Mouse (Mus musculus) cerebellum, adult 2 months (tissue): Measurements from ENCODE around the gene Srms. TPM values are rescaled to one million over a fixed set of nuclear protein-coding genes. Genes with fewer than 3 reads are reported as not detected.
"Not testable (repeated sequence)": the region's sequence is repeated elsewhere in the genome, so short reads cannot be mapped to it uniquely, and the experiment has no call there.

ENCODE experiments used
- DNase-seq, 2 experiments: peaks; one replicate each; pipeline ENCODE4 v3.0.0; 2021
- H3K27ac ChIP-seq: fragments of 200-500 bp; 2 replicates; pipeline ENCODE4 v1.5.1; 2012; ENCODE audit warnings: low read length, control low read depth, inconsistent platforms; ENCODE audit not compliant: insufficient read depth
- H3K27me3 ChIP-seq: fragments of 200-500 bp; 2 replicates; pipeline ENCODE4 v1.6.1; 2012; ENCODE audit warnings: inconsistent platforms, mild to moderate bottlenecking, low read length, moderate library complexity; ENCODE audit not compliant: control insufficient read depth, insufficient read depth
- H3K4me1 ChIP-seq: fragments of 200-500 bp; 2 replicates; pipeline ENCODE4 v1.6.1; 2011; ENCODE audit warnings: low read length; ENCODE audit not compliant: control insufficient read depth, insufficient read depth
- H3K4me3 ChIP-seq: fragments of 200-500 bp; replicated peaks from 2 replicates; pipeline ENCODE3; 2011; ENCODE audit warnings: mild to moderate bottlenecking, low read depth, low read length, control low read depth; ENCODE audit not compliant: insufficient read depth
- CTCF ChIP-seq: fragments of 200-500 bp; IDR thresholded peaks from 2 replicates; pipeline ENCODE4 v1.5.1; 2011; ENCODE audit warnings: low read depth, mild to moderate bottlenecking, control low read depth, low read length, moderate library complexity, borderline replicate concordance; ENCODE audit not compliant: insufficient read depth
- POLR2A ChIP-seq: fragments of 200-500 bp; IDR thresholded peaks from 2 replicates; pipeline ENCODE4 v1.6.1; 2011; ENCODE audit warnings: low read length, control low read depth, borderline replicate concordance; ENCODE audit not compliant: insufficient read depth
- WGBS: fragments of 180-500 bp; shearing (Covaris S2); methylation state at CpG from one replicate; pipeline ENCODE4 v1.1.7; 2018; 5-methylcytosine and 5-hydroxymethylcytosine counted together
- polyA plus RNA-seq: library from polyadenylated mRNA; depleted of rRNA; stranded (reverse); fragments of >200 nt; gene quantifications from 2 replicates; pipeline ENCODE4 v1.2.3, GENCODE M21; 2012

Srms gene
- polyA plus RNA-seq, 1 experiment: 0.46 TPM

DNA sequence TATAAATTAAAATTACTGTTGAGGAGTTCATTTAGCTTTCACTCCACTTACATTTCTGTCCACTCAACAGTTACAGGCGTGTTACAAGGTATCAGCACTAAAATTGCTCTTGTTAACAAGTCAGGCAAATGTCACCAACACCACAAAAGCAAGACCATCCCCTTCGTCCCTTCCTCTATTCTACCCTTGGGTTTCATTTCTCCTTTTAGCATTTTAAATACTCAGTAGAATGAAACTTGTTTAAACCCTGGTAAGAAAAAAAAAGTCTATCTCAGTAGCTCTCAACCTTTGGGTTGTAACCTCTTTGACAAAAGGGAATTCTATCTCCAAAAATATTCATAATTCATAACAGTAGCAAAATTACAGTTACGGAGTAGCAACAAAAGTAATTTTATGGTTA lies 19.9 kb downstream of the Srms start:
- WGBS: 80% methylated on average over 3 of the region's 3 CpGs

GRCm38 (mm10) chr2:181191936-181192335 lies 21.0 kb downstream of the Srms start:
- 43% methylated on average over 4 of the region's 4 CpGs for WGBS
- Histone ChIP-seq H3K27me3 (no peaks in the 10 kb centered on the region), H3K4me3 (no peak overlapping the region), H3K4me1 (peaks cover 4% of the 10 kb centered on the region; the same call in 1 of the 2 replicates), H3K27ac (no peak overlapping the region)
- no peak for DNase-seq
- TF ChIP-seq POLR2A: no peak
- no peak for TF ChIP-seq CTCF

More for the DNA sequence above, 19.9 kb downstream of the Srms start:
- no peak overlapping the region for H3K27ac ChIP-seq
- no peak for DNase-seq
- H3K4me3 ChIP-seq: no peak overlapping the region
- TF ChIP-seq CTCF: no peak
- no peak for TF ChIP-seq POLR2A
- peaks cover 4% of the 10 kb centered on the region; the same call in 1 of the 2 replicates for H3K4me1 ChIP-seq
- H3K27me3 ChIP-seq: no peaks in the 10 kb centered on the region

GRCm38 (mm10) chr2:181191385-181191784 lies 21.6 kb downstream of the Srms start:
- H3K27me3 ChIP-seq, DNase-seq, H3K4me3 ChIP-seq, H3K27ac ChIP-seq, H3K4me1 ChIP-seq: not testable (repeated sequence)
- WGBS: 60% methylated on average over 4 of the region's 4 CpGs

DNA sequence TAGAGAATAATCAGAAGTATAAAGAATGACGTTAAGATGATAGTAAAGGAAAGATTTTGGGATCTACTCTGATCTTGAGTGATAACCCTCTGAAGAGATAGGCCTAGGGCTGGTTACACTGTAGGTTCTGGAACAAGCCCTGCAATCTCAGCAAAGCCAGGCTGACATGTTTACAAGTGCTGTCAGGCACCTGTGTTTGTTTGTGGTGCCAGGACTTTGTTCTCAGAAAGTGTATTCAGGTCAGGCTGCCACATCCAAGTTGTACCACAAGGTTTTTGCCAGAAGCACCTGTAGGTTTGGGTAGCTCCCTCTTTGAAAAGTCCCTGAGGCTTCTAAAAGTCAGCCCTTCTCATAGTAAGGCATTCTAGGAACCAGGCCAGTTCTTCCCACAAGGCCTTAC lies 23.7 kb downstream of the Srms start:
- H3K4me3 ChIP-seq: no peak overlapping the region
- H3K27me3 ChIP-seq: no peaks in the 10 kb centered on the region
- no peak overlapping the region for H3K27ac ChIP-seq
- H3K4me1 ChIP-seq: peaks cover 4% of the 10 kb centered on the region; the same call in 1 of the 2 replicates
- TF ChIP-seq CTCF (no peak), POLR2A (no peak)
- DNase-seq: no peak
- 89% methylated on average over 1 of the region's 1 CpGs for WGBS

DNA sequence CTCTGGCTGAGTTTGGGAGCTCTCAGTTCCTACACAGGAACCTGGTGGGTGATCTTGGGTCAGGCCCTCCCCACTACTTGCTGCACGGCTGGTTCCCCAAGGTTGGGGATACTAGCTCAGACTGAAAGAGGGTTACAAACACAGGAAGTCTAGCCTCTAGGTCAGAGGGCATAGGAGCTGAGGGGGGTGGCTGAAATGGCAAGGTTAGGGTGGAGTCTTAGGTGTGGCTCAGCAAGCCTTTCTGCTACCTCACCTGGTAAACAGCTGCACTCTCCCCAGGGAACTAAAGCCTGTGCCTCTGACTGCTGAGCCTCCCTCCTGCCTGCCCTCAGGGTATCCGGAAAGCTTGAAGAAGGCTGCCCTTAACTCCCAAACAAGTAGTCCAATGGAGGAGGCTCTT lies 24.3 kb downstream of the Srms start:
- peak in 1 of 2 experiments; percentile 15 for DNase-seq

GRCm38 (mm10) chr2:181187121-181188000 lies 25.6 kb downstream of the Srms start, which contains the start of gene Ppdpf:
TSS of gene Ppdpf (plus strand) at chr2:181187247.
- H3K27ac ChIP-seq: peak within 1 kb of the TSS; percentile 81
- H3K4me3 ChIP-seq: peak within 1 kb of the TSS; percentile 76
- no peak for TF ChIP-seq CTCF
- TF ChIP-seq POLR2A: peak; percentile 56; the same call in 1 of the 2 replicates
- no peaks in the 10 kb centered on the region for H3K27me3 ChIP-seq
- WGBS: under 1% methylated on average over 64 of the region's 64 CpGs
- H3K4me1 ChIP-seq: peaks cover 4% of the 10 kb centered on the region; the same call in 1 of the 2 replicates
- DNase-seq: peak; percentile 88

More for the DNA sequence above, 24.3 kb downstream of the Srms start:
- TF ChIP-seq POLR2A (no peak), CTCF (no peak)
- Histone ChIP-seq H3K4me1 (peaks cover 4% of the 10 kb centered on the region; the same call in 1 of the 2 replicates), H3K27ac (peak overlapping the region; percentile 26; the same call in 1 of the 2 replicates), H3K4me3 (no peak overlapping the region), H3K27me3 (no peaks in the 10 kb centered on the region)
- WGBS: 51% methylated on average over 2 of the region's 2 CpGs

GRCm38 (mm10) chr2:181186635-181187034 lies 26.4 kb downstream of the Srms start:
- peak; percentile 38; the same call in 1 of the 2 replicates for TF ChIP-seq POLR2A
- TF ChIP-seq CTCF: peak; percentile 95

DNA sequence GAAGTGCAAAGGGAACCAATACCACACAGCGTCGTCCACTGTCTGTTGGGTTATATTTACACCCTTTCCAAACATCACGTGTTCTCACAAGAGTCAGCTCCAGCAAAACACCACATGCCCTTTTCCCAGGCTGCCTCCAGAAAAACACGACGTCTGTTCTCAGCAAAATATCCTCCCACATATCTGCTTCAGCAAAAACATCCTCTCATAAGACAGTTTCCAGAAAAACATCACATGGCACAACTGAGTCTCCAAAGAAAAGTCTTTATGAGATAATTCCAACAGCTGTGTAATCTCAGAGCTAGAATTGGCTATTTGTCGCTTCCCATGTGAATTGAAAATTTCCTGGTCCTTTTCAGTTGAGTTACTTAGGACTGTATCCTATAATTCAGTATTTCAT lies 32.1 kb downstream of the Srms start:
- WGBS: 89% methylated on average over 6 of the region's 6 CpGs

More at GRCm38 (mm10) chr2:181186635-181187034, 26.4 kb downstream of the Srms start:
- DNase-seq: peak; percentile 90 to 93
- Histone ChIP-seq H3K4me1 (peaks cover 4% of the 10 kb centered on the region; the same call in 1 of the 2 replicates), H3K27me3 (no peaks in the 10 kb centered on the region), H3K27ac (peak overlapping the region; percentile 81), H3K4me3 (peak overlapping the region; percentile 76)
- under 1% methylated on average over 14 of the region's 14 CpGs for WGBS

More for the DNA sequence above, 32.1 kb downstream of the Srms start:
- TF ChIP-seq POLR2A (no peak), CTCF (no peak)
- H3K4me3 ChIP-seq: no peak overlapping the region
- H3K27me3 ChIP-seq: no peaks in the 10 kb centered on the region
- no peak overlapping the region for H3K27ac ChIP-seq
- no peak for DNase-seq
- no peaks in the 10 kb centered on the region for H3K4me1 ChIP-seq
